Mouse (Mus musculus) thymus, adult 2 months (tissue): ENCODE measurements at regions not wholly inside any gene's neighbourhood (a gene's known extent, or its start where the extent isn't known, plus 50 kb on each side); places are given as distances from the start of the nearest gene placed in this dataset.

Experiments
- CTCF ChIP-seq: fragments of 200-500 bp; IDR thresholded peaks from 2 replicates; pipeline ENCODE4 v1.5.1; 2012; ENCODE audit warnings: mild to moderate bottlenecking, control low read depth, low read length, moderate library complexity, borderline replicate concordance; ENCODE audit not compliant: control insufficient read depth, poor library complexity, insufficient read depth; ENCODE audit errors: extremely low read depth
- POLR2A ChIP-seq: fragments of 200-500 bp; IDR thresholded peaks from 2 replicates; pipeline ENCODE4 v1.6.1; 2012; ENCODE audit warnings: mild to moderate bottlenecking, low read length, control low read depth, moderate library complexity; ENCODE audit not compliant: control insufficient read depth, poor library complexity, insufficient read depth; ENCODE audit errors: extremely low read depth

GRCm38 (mm10) chr9:35359699-35360098 lies 61.2 kb upstream of the Cdon start:
- TF ChIP-seq CTCF, result no peak
- no peak for TF ChIP-seq POLR2A
